In genomic region chr11:101604531-101605453, GRCm38 (mm10) we compare ENCODE assay signal across 7 mouse cellular contexts. TPM values are rescaled to one million over a fixed set of nuclear protein-coding genes. Genes with fewer than 3 reads are reported as not detected.
A peak's percentile ranks its signal among the peaks of the same experiment; 100 is the strongest.
DNase-seq lines count a peak whose midpoint lies in the region; ATAC-seq and TF ChIP-seq lines count a peak whose summit lies in the region.
"Not testable (repeated sequence)": the region's sequence is repeated elsewhere in the genome, so short reads cannot be mapped to it uniquely, and the experiment has no call there.

No protein-coding gene starts in this region.

- H3K27ac ChIP-seq in intestine, postnatal 0 days (ENCODE audit: low read depth, low read length); limb, embryonic 14.5 days (replicated peaks; ENCODE audit: low read depth, low read length): not testable (repeated sequence)
- H3K27ac ChIP-seq in midbrain, embryonic 14.5 days (replicated peaks; ENCODE audit: low read depth, low read length), result peak overlapping the region; percentile 52

- 0 out of 2 replicates have a peak overlapping the region, but pooled peaks have one; percentile 21 for H3K4me3 ChIP-seq in intestine, postnatal 0 days (ENCODE audit: low read depth, low read length)
- peak overlapping the region; percentile 6; the same call in 1 of the 2 replicates for H3K4me3 ChIP-seq in limb, embryonic 14.5 days (replicated peaks; ENCODE audit: low read length)
- peak overlapping the region; percentile 35 for H3K4me3 ChIP-seq in midbrain, embryonic 14.5 days (replicated peaks; ENCODE audit: low read depth, low read length)

- not testable (repeated sequence) for H3K4me1 ChIP-seq in intestine, postnatal 0 days (replicated peaks; ENCODE audit: control insufficient read depth, insufficient read depth, low read length); limb, embryonic 14.5 days (ENCODE audit: control insufficient read depth, insufficient read depth, low read length); midbrain, embryonic 14.5 days (ENCODE audit: control insufficient read depth, insufficient read depth, low read length)

- not testable (repeated sequence) for H3K27me3 ChIP-seq in intestine, postnatal 0 days (replicated peaks; ENCODE audit: control insufficient read depth, insufficient read depth, low read length); limb, embryonic 14.5 days (ENCODE audit: control insufficient read depth, insufficient read depth, low read length); midbrain, embryonic 14.5 days (ENCODE audit: control insufficient read depth, insufficient read depth, low read length)

- DNase-seq in adrenal gland, postnatal 10 days, result peak; percentile 91
- DNase-seq in embryo, embryonic 11.5 days (ENCODE audit: low read depth, low spot score), result peak; percentile 73
- DNase-seq in heart, adult 18-20 months, result peak; percentile 77 to 86
- peak; percentile 24 for DNase-seq in limb, embryonic 14.5 days (ENCODE audit: low spot score)
- DNase-seq in midbrain, embryonic 14.5 days, result peak; percentile 86
- peak; percentile 65 to 88 for DNase-seq in spleen, adult 18-20 months

- H3K36me3 ChIP-seq in intestine, postnatal 0 days (ENCODE audit: control insufficient read depth, insufficient read depth); limb, embryonic 14.5 days (ENCODE audit: control insufficient read depth, insufficient read depth, low read length); midbrain, embryonic 14.5 days (ENCODE audit: control insufficient read depth, insufficient read depth, low read length): not testable (repeated sequence)

- not testable (repeated sequence) for TF ChIP-seq POLR2A in limb, embryonic 14.5 days (IDR thresholded peaks at IDR 0.05; ENCODE audit: borderline replicate concordance, extremely low read depth, insufficient read depth, insufficient read length)

- not testable (repeated sequence) for H3K9me3 ChIP-seq in intestine, postnatal 0 days (ENCODE audit: control insufficient read depth); limb, embryonic 14.5 days (ENCODE audit: control insufficient read depth, low read length); midbrain, embryonic 14.5 days (ENCODE audit: control insufficient read depth, low read length)

- peak overlapping the region; percentile 58 for H3K4me2 ChIP-seq in intestine, postnatal 0 days (replicated peaks; ENCODE audit: low read depth)
- H3K4me2 ChIP-seq in limb, embryonic 14.5 days (replicated peaks; ENCODE audit: low read depth, low read length, severe bottlenecking), result peak overlapping the region; percentile 32
- peak overlapping the region; percentile 57 for H3K4me2 ChIP-seq in midbrain, embryonic 14.5 days (ENCODE audit: low read length)

- H3K9ac ChIP-seq in intestine, postnatal 0 days (ENCODE audit: low read depth, low read length); limb, embryonic 14.5 days (ENCODE audit: low read depth, low read length, severe bottlenecking): not testable (repeated sequence)
- H3K9ac ChIP-seq in midbrain, embryonic 14.5 days (replicated peaks; ENCODE audit: low read length), result peak overlapping the region; percentile 34; the same call in 1 of the 2 replicates

- ATAC-seq in intestine, postnatal 0 days, result peak; percentile 75
- ATAC-seq in limb, embryonic 14.5 days (ENCODE audit: low FRiP score, low read depth), result peak; percentile 77; the same call in 1 of the 2 replicates
- not testable (repeated sequence) for ATAC-seq in midbrain, embryonic 14.5 days (ENCODE audit: low FRiP score, low TSS enrichment)

- not testable (repeated sequence) for TF ChIP-seq CTCF in intestine, postnatal 0 days (IDR thresholded peaks at IDR 0.05; ENCODE audit: low read depth)

- WGBS in intestine, postnatal 0 days, result under 1% methylated on average over 29 of the region's 30 CpGs
- WGBS in limb, embryonic 14.5 days, result 2% methylated on average over 30 of the region's 30 CpGs
- 2% methylated on average over 30 of the region's 30 CpGs for WGBS in midbrain, embryonic 14.5 days

RNA-seq across cellular contexts. Expression of gene Gm11634, which starts 5.7 kb away (rescaled TPM):
- total RNA-seq in adrenal gland, postnatal 10 days (2021), result not detected
- total RNA-seq in heart, adult 18-20 months (2021), result not detected
- polyA plus RNA-seq in intestine, postnatal 0 days (2015; fragmentation: Nextera tagmentation; extraction: Ambion mirVana), result 0.27 and 0.37 TPM in 2 replicates
- polyA plus RNA-seq in limb, embryonic 14.5 days (2012; rRNA removed), result not detected in 2 replicates
- polyA plus RNA-seq in limb, embryonic 14.5 days (2014; fragmentation: Nextera tagmentation; extraction: Ambion mirVana), result not detected in 2 replicates
- not detected in 2 replicates for polyA plus RNA-seq in midbrain, embryonic 14.5 days (2014; fragmentation: Nextera tagmentation; extraction: Ambion mirVana)

RNA-seq across cellular contexts. Expression of gene Rdm1, which starts 22.2 kb away (rescaled TPM):
- 10 to 100 TPM; 22.5 to 26.4 TPM for total RNA-seq in adrenal gland, postnatal 10 days (2021)
- total RNA-seq in heart, adult 18-20 months (2021), result 10 to 100 TPM; 43.7 to 52.3 TPM
- polyA plus RNA-seq in intestine, postnatal 0 days (2015; fragmentation: Nextera tagmentation; extraction: Ambion mirVana), result 13.3 and 15.3 TPM in 2 replicates
- 35.5 and 36.0 TPM in 2 replicates for polyA plus RNA-seq in limb, embryonic 14.5 days (2012; rRNA removed)
- 39.2 and 39.4 TPM in 2 replicates for polyA plus RNA-seq in limb, embryonic 14.5 days (2014; fragmentation: Nextera tagmentation; extraction: Ambion mirVana)
- polyA plus RNA-seq in midbrain, embryonic 14.5 days (2014; fragmentation: Nextera tagmentation; extraction: Ambion mirVana), result 13.2 and 14.0 TPM in 2 replicates

RNA-seq across cellular contexts. Expression of gene Tmem106a, which starts 22.8 kb away (rescaled TPM):
- total RNA-seq in adrenal gland, postnatal 10 days (2021), result 10 to 100 TPM; 11.2 to 12.0 TPM
- 1 to 10 TPM; 3.2 to 5.9 TPM for total RNA-seq in heart, adult 18-20 months (2021)
- 122 and 130 TPM in 2 replicates for polyA plus RNA-seq in intestine, postnatal 0 days (2015; fragmentation: Nextera tagmentation; extraction: Ambion mirVana)
- polyA plus RNA-seq in limb, embryonic 14.5 days (2012; rRNA removed), result 9.3 and 11.6 TPM in 2 replicates
- polyA plus RNA-seq in limb, embryonic 14.5 days (2014; fragmentation: Nextera tagmentation; extraction: Ambion mirVana), result 3.8 and 5.4 TPM in 2 replicates
- 1.2 and 3.5 TPM in 2 replicates for polyA plus RNA-seq in midbrain, embryonic 14.5 days (2014; fragmentation: Nextera tagmentation; extraction: Ambion mirVana)

RNA-seq across cellular contexts. Expression of gene Nbr1, which starts 52.8 kb away (rescaled TPM):
- total RNA-seq in adrenal gland, postnatal 10 days (2021), result 100 to 1,000 TPM; 134 to 137 TPM
- total RNA-seq in heart, adult 18-20 months (2021), result 100 to 1,000 TPM in 1 of 2 experiments, 10 to 100 TPM in 1; 94.7 to 131 TPM
- polyA plus RNA-seq in intestine, postnatal 0 days (2015; fragmentation: Nextera tagmentation; extraction: Ambion mirVana), result 44.5 and 54.1 TPM in 2 replicates
- 82.7 and 93.1 TPM in 2 replicates for polyA plus RNA-seq in limb, embryonic 14.5 days (2012; rRNA removed)
- 62.8 and 71.3 TPM in 2 replicates for polyA plus RNA-seq in limb, embryonic 14.5 days (2014; fragmentation: Nextera tagmentation; extraction: Ambion mirVana)
- 69.2 and 101 TPM in 2 replicates for polyA plus RNA-seq in midbrain, embryonic 14.5 days (2014; fragmentation: Nextera tagmentation; extraction: Ambion mirVana)

RNA-seq across cellular contexts. Expression of gene Brca1, which starts 53.0 kb away (rescaled TPM):
- 1 to 10 TPM; 8.1 to 8.3 TPM for total RNA-seq in adrenal gland, postnatal 10 days (2021)
- under 1 TPM; 0.27 to 0.31 TPM for total RNA-seq in heart, adult 18-20 months (2021)
- polyA plus RNA-seq in intestine, postnatal 0 days (2015; fragmentation: Nextera tagmentation; extraction: Ambion mirVana), result 2.3 and 3.3 TPM in 2 replicates
- polyA plus RNA-seq in limb, embryonic 14.5 days (2012; rRNA removed), result 8.7 and 9.9 TPM in 2 replicates
- polyA plus RNA-seq in limb, embryonic 14.5 days (2014; fragmentation: Nextera tagmentation; extraction: Ambion mirVana), result 10.7 and 11.6 TPM in 2 replicates
- 1.6 and 4.1 TPM in 2 replicates for polyA plus RNA-seq in midbrain, embryonic 14.5 days (2014; fragmentation: Nextera tagmentation; extraction: Ambion mirVana)

Comparison
In these comparisons a context has a peak if more than half of its experiments do, and no peak if none do; other contexts are left out.
1. DNase-seq: peak in every context shown above with its lines; median percentile 91 in adrenal gland, postnatal 10 days; 86 in midbrain, embryonic 14.5 days; 82 in heart, adult 18-20 months; 76 in spleen, adult 18-20 months; 73 in embryo, embryonic 11.5 days; 24 in limb, embryonic 14.5 days.